Mouse (Mus musculus) brain, embryonic 18.5 days (tissue): ENCODE data around the gene Cdc42bpb.

Source experiments
- DNase-seq: peaks from one replicate; pipeline ENCODE4 v3.0.0-alpha.2; 2012; ENCODE audit warnings: low read depth, low spot score

The Cdc42bpb gene

GRCm38 (mm10) chr12:111386642-111387120, 9.2 kb upstream of the Cdc42bpb start:
- no peak for DNase-seq

DNA sequence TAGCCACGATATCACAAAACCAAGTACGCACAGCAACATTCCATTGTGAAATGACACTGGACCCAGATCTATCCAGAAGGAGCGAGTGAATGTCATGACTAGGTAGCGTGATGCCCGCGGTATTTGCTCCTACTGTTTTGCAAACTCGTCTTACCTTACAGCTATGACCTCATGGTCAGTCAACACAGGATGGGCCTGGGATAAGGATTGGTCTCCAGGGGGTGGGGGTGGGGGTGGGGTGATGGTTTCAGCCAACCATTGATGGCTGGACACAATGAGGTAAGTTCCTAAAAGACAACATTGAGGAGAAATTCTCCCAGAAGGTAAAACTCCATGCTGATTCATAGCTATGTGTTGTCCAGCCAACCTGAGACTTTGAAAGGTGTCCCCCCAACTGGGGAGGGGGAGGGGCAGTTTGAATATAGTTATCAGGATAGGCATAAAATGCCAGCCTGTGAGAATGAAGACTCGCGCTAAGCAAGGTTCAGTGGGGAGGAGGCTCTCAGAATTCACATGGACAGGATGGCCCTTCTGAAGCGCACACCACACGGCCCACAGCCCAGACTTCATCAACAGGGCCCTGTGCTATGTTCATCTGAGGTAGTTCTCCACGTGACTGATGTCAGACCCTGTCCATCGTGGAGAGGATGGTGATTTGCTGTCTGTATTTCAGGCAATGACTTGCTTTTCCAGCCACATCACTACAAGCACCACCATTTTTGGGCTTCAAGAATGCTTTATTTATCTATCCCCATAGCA, 8.5 kb upstream of the Cdc42bpb start:
- DNase-seq: no peak

DNA sequence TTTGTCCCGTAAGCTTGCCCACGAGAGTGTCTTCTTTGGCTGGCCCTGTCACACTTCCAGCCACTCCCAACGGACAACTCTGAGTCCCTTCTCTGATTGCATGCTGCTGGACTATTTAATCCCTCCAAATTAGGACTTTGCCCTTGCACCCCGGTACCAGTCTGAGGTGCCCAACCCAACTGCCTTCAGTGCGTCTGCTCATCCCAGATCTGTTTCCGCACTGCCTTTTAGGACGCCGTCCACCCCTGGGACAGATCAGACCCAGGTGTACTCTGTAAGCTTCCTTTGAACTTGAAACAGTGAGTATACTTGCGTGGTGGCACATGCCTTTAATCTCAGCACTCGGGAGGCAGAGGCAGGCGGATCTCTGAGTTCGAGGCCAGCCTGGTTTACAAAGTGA, 1.3 kb upstream of the Cdc42bpb start:
- no peak for DNase-seq

DNA sequence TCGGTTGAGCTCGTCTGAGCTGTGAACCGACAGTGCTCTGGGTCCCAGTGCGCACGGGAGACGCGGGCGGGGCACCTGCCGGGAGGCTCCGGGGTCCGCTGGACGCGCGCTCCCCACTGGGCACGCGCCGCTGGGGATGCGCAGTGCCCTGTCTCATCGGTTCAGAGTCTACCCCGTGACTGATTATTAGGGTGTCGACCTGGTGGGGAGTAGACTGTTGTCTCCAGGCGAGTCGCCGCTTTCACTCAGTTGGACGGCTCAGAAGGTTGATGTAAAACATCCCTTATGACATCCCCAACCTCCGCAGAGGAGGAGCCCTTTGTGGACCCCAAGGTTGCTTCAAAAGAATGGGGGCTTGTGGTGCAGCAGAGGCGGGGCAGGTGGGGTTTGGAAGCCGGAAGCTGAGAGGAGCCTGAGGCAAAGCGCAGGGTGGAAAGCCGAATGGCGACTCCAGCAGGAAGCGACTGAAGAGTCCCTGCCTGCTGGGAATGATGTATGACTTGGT, 520 bp upstream of the Cdc42bpb start:
- DNase-seq: peak; percentile 51

GRCm38 (mm10) chr12:111376826-111377331, 639 bp downstream of the Cdc42bpb start:
- no peak for DNase-seq

DNA sequence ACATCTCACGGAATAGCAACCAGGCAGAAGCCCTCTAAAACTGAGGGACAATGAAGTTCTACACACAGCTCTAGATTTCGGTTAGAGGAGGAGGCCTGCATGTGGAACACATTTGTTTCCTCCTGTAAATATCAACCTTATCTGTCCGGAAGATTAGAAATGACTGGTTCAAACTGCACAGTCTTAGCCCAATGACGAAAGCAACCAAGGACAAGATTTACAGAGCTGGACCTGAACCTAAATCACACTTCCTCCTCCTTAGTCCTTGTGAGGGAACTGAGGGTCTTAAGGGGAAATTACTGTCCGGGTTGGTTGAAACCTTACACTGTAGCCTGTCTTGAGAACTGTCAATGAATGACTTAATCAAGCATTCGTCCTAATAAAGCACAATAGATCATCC, 1.5 kb downstream of the Cdc42bpb start:
- DNase-seq: no peak

GRCm38 (mm10) chr12:111375559-111375958, 2.0 kb downstream of the Cdc42bpb start:
- no peak for DNase-seq

DNA sequence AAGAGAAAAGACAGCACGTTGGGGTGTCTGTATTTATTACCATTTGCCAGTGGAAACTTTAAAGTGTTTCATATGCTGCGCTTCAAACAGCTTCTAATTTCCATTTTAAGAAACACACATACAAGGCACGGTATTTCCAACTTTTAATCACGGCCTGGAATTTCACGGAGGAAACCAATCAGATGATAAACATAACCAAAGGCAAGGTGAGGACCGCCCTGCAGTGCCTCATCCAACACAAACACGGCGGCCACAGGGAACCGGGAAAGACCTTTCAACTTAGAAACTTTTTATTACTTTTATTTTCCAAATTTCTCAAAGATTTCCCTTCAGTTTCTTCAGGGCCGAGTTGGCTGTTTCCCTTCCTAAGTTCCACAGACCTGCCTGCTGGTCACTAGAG, 2.8 kb downstream of the Cdc42bpb start:
- DNase-seq: no peak

DNA sequence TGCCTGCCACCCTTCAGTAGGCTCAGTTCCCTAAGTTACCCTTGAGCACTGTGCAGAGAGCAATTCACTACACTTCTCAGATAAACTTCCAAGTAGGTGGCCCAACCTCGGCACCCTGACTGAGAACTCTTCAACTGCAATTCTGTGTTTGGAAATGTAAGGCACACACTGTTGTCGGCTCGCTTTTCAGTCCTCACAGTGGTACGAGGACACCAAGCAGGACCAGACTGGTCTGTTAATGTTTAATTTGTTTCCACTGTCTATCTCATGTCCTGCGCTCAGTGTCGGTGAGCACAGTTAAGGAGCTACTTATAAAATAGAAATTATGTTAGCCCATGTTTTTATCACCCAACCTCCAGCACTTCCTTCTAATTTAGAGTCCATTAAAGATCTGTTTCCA, 4.1 kb downstream of the Cdc42bpb start:
- no peak for DNase-seq

GRCm38 (mm10) chr12:111371905-111372304, 5.6 kb downstream of the Cdc42bpb start:
- no peak for DNase-seq

- no peak for DNase-seq
Measured at GRCm38 (mm10) chr12:111370249-111370648, 7.3 kb downstream of the Cdc42bpb start.

DNA sequence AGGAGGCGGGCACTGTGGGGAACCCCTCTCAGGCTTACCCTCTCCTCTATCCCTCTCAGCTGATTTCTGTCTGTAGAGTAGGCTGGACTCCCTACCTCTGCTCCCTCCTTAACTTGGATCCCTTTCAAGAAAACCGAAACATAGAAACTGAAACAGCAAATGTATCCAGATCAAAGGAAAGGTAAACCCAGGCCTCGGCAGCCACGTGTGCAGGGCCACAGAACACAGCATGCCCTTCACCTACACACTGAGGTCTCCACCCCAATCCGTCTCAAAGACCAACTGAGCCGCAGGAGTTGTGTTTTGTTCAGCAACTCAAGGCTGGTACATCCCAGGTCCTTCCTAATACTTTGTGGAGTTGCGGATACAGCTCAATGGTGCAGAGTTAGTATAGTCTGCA, 10.5 kb downstream of the Cdc42bpb start:
- DNase-seq: no peak

DNA sequence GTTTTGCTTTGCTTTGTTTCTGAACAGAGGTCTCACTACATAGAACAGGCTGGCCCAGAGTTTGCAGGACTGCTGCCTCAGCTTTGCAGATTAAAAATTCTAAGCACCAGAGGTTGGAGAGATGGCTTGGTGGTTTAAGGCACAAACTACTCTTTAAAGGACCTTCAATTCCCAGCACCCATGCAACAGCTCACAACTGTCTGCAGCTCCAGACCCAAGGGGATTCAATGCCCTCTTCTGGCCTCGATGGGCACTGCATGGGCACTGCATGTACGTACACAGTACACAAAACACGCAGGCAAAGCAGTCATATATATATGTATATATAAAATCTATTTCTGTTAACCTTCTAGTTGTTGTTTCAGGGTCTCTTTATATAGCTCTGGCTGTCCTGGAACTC, 13.3 kb downstream of the Cdc42bpb start:
- no peak for DNase-seq

GRCm38 (mm10) chr12:111361319-111362098, 16.0 kb downstream of the Cdc42bpb start:
- DNase-seq: no peak

DNA sequence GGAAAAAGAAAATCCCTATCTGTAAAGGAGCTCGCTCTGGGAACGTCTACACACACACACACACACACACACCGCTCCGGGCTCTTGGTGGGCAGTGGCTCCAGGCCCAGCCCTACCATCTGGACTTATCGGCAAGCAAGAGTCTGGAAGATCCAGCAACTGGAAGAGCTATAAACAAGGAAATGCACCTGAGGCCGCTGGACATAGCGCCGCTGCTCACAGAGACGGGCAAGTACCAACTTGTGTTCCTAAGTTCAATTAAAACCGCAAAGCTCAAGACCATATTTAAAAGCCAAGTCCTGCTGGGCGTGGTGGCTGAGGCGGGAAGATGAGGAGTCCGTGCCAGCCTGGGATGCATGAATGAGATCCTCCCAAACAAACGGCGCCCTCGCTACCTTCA, 16.8 kb downstream of the Cdc42bpb start:
- no peak for DNase-seq

GRCm38 (mm10) chr12:111356216-111356615, 21.3 kb downstream of the Cdc42bpb start:
- DNase-seq: no peak

DNA sequence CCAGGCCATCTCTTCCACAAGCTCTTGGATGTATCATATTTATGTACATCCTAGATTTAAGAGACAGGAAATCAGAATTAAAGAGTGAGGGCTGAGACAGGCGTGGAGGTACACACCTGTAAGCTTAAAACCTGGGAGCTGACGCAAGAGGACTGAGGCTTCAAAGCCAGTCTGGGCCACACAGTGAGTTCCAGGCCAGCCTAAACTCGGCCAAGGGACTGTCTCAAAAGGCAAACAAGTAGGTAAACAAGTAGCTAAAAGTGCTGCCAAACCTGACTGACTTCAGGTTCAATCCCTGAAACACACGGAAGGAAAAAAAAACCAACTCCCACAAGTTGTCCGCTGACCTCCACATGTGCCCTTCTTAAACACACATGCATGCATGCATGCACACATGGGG, 23.4 kb downstream of the Cdc42bpb start:
- no peak for DNase-seq

GRCm38 (mm10) chr12:111353439-111353915, 24.0 kb downstream of the Cdc42bpb start:
- no peak for DNase-seq

GRCm38 (mm10) chr12:111353008-111353407, 24.5 kb downstream of the Cdc42bpb start:
- no peak for DNase-seq

DNA sequence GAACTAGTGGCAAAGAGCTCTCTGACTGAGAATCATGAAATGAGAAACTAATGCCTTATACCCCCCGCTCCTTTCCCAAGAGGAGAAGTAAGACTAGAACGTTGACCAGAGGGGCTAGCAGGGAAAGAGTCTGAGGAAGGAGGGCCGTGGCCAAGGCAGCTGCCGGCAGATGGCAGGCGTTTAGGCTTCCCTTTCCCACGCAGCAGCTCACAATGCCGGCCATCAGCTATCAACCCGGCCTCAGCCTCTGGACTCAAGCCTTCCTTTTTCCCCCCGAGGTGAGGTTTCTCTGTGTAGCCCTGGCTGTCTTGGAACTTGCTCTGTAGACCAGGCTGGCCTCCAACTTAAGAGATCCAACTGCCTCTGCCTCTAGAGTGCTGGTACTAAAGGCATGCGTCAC, 25.0 kb downstream of the Cdc42bpb start:
- no peak for DNase-seq

GRCm38 (mm10) chr12:111349540-111350231, 27.8 kb downstream of the Cdc42bpb start:
- no peak for DNase-seq

DNA sequence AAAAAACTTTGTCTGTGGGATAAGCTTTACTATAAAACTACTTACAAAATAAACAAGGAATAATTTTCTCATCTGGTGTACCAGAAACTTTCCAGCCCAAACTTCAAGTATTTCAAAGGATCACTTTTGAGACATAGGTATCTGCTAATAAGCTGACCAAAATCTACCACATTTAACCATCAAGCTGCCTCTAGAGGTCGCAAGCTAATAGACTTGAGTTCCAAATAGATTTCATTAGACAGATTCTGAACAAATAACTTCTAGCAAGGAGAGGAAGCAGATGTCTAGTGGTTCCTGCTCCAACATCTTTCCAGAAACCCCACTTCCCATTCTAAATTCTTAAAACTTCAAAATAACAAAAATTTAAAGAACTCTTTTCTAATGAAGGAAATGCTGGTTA, 33.6 kb downstream of the Cdc42bpb start:
- DNase-seq: no peak
